Mouse (Mus musculus) erythroblast, adult 5-6 weeks (primary cell): Measurements from ENCODE around the gene Mis18bp1. TPM values are rescaled to one million over a fixed set of nuclear protein-coding genes. Genes with fewer than 3 reads are reported as not detected.
"Not testable (repeated sequence)": the region's sequence is repeated elsewhere in the genome, so short reads cannot be mapped to it uniquely, and the experiment has no call there.

ENCODE experiments used
- ATAC-seq: replicated peaks from 2 replicates; pipeline ENCODE4 v1.8.0; 2016; ENCODE audit warnings: moderate number of reproducible peaks, mild to moderate bottlenecking, moderate TSS enrichment, inconsistent platforms; ENCODE audit not compliant: poor library complexity, low FRiP score, severe bottlenecking
- total RNA-seq, 2 experiments: library from RNA; stranded (forward) in 1 of 2; stranded (reverse) in 1 of 2; fragments of 150-400 nt in 1 of 2; fragments of 200-764, 138-1000 nt in 1 of 2; gene quantifications; 2 replicates each; pipeline versions ENCODE4 v1.2.3 to v1.2.4; 2015 to 2017; ENCODE audit warnings: low replicate concordance in 2 of 2

Gene Mis18bp1
- total RNA-seq (2015; ENCODE audit: low replicate concordance) = 26.3 and 29.7 TPM in 2 replicates
- 25.9 and 36.1 TPM in 2 replicates for total RNA-seq (2017; ENCODE audit: low replicate concordance)

DNA sequence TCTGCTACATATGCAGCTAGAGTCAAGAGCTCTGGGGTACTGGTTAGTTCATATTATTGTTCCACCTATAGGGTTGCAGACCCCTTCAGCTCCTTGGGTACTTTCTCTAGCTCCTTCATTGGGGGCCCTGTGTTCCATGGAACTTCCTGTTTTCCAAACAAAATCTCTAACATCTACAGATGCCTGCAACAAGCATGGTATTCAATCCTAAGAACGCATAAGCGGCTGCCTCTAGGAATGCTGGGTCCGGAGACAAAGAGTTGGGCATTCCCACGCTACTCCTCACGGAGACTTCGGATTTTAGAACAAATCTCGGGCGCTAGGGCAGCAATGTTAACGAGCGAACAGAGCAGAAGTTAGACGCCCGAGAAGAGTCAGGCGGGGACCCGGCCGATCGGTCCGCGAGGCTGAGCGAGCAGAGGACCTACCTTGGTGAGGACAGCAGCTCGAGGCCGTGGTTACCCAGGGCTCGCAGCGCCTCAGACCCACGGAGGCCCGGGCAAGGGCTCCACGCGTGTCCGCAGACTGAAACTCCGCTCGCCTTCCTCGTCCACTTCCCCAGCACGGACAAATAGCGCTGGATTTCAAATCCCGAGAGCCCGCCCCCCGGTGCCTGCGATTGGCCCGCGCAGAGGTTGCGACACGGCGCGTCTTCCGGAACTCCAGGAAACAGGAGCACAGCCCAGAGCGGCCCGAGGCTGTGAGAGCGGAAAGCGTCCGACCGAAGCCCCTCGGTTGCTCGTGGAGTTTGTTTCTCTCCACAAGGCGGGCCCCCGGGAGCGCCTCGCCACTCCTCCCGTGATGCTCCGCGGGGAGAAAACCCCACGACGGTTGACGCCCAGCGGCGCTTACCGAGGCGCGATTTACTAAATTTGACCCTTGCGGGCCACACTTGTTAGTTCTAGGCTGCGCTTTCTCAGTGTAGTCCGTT lies at the start of gene Mis18bp1:
Gene Mis18bp1, minus strand, starts transcription at position 584 of the 931 bp plus-strand sequence.
- ATAC-seq = peak; percentile 95

GRCm38 (mm10) chr12:65216404-65216840 lies 44.0 kb upstream of the Mis18bp1 start:
- no peak for ATAC-seq

GRCm38 (mm10) chr12:65206431-65206830 lies 34.0 kb upstream of the Mis18bp1 start:
- no peak for ATAC-seq

- ATAC-seq = no peak
Measured at GRCm38 (mm10) chr12:65201812-65202211, 29.4 kb upstream of the Mis18bp1 start.

GRCm38 (mm10) chr12:65194003-65194530 lies 21.7 kb upstream of the Mis18bp1 start:
- ATAC-seq = no peak

GRCm38 (mm10) chr12:65189213-65189612 lies 16.8 kb upstream of the Mis18bp1 start:
- no peak for ATAC-seq

DNA sequence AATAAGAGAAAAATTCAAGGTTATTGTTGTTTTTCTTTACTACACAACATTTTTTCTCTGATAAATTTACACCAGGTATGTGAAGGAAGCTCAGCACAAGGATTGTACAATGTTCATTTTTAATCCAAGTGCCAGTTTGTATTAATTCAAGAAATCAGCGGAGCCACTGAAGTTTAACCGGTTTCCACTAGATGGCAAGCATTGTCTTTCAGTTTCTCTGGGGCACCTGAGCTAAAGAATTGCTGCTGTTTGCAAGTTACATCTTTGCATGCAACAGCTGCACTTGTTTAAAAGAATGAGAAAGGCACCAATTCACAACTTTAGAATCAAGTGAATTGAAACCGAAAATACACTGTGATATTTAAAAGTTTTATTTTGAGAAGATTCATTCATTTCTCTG lies 15.0 kb upstream of the Mis18bp1 start:
- ATAC-seq = no peak

DNA sequence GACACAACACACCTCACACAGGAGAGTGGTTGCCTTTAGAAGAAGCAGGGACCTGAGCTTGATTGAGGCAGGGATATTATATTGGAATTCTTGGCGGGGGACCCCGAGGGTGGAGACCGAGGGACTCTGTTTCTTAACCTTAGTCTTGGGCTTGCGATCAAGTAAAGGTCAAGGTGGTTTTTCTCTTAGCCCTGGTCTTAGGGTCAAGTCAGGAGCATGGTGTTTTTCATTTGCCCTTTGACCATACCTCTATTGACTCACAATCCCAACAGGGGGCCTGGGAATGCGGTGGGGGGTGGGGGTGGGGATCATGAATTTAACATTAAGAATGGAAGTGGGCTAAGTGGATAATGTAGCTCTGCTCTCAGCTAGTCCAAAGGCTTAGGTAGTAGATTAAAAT lies 1.3 kb upstream of the Mis18bp1 start:
- no peak for ATAC-seq

DNA sequence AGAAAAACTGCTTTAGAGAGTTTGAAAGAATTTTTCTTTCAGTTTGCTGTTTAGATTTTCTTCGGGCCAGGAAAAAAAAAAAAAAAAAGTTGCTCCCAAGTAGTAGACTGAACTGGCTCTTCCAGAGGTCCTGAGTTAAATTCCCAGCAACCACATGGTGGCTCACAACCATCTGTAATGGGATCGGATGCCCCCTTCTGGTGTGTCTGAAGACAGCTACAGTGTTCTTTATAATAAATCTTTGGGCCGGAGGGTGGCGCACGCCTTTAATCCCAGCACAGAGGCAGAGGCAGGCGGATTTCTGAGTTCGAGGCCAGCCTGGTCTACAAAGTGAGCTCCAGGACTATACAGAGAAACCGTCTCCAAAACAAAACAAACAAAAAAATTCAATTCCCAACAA lies 555 bp upstream of the Mis18bp1 start:
- ATAC-seq = not testable (repeated sequence)

DNA sequence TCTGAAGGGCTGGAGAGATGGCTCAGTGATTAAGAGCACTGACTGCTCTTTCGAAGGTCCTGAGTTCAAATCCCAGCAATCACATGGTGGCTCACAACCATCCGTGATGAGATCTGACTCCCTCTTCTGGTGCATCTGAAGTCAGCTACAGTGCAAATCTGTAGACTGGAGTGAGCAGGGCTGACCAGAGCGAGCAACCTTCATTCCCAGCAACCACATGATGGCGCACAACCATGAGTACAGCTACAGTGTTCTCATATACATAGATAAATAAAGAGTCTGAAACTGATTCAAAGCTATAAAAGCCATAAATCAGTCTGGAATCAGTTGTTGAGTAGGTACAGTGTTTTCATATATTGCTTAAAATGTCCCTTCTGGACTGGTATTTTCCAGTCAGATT lies 36.3 kb downstream of the Mis18bp1 start:
- not testable (repeated sequence) for ATAC-seq

DNA sequence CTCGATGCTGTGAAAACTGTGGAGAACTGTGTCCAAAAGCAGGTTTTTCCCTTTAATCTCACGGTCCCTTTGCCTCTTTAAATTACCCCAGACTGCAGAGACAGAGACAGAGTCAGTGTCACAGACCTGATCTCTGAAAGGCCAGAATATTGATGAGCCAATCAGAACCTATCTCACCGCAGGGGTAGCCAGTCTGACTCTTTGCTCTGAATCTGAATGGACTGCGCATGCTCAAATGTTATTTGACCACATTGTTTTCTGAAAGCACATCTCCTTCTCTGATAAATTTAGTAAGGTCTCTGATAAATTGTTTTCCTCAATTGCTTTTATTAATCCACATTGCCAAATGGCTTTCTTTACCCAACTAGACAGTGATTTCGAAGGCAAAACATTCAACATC lies 53.0 kb downstream of the Mis18bp1 start:
- ATAC-seq = no peak

DNA sequence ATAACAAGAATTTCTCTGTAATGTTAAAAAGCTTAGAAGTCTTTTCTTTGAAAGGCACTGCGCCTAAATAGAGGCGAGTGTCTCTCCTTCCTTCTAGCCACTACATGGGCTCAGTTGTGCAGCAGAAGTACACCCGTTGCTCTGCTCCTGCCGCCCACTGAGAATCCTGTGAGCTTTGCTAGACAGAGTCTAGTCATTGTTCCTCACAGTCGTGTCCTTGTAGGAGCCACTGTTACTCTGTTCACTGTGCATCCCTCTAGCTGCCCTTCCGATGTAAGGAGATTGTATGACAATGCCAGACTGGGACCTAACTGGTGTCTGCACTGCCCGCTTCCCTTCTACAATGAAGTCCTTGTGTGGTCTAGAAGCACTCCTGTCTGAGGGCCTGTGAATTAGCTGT lies 53.4 kb downstream of the Mis18bp1 start:
- no peak for ATAC-seq

DNA sequence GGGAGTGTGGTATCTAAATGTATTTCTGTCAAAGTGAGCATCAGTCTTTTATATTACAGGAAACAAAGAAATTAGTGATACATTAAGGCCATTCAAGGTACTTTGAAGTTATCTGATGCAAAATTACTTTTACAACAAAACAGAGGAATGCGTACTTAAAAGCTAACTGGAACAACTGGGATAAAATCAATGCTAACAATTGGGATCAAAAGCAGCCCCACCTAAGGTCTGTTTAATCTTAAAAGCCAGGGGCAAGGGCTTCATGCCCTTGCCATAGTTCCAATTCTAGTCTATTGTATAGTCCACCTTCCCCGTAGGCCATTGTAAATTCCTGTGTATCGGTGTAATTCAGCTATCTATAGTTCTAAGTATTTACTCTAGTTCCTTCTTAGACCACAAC lies 57.4 kb downstream of the Mis18bp1 start:
- ATAC-seq = not testable (repeated sequence)

- no peak for ATAC-seq
Measured at GRCm38 (mm10) chr12:65113925-65114324, 58.5 kb downstream of the Mis18bp1 start.

DNA sequence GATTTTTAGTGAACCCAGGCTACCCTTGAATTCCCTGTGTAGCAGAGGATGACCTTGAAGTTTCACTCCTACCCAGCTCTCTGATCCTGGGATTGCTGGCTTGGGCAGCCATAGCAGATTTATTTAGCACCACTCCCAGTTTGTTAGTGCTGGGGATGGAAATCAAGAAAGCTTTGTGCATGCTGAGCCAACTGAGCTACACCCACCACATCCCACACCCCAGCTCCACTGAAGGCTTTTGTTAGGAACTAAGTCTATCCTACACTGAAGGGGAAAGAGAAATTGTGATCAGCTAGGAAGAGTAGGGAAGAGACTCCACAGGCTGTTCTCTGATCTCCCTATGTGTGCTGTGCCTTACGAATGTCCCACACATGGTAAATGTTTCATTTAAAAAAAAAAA lies 59.6 kb downstream of the Mis18bp1 start:
- no peak for ATAC-seq

DNA sequence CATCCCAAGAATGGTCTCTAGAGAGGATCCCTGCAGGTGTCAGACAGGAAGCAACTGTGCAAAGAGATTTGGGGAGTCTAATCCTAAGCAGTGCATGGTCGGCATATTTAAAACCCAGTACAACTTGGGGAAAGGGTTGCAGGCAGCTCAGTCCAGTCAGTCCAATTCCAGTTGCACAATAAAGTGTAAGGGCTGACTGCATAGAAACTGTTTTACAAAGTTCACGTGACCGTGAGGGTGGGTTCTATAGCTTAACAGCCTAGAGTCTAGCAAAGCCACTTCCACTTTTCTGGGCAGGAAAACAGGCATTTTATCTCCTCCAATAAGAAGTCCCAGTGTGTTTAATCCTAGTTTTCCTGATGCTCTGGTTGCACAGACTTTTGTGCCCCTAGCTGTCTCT lies 60.9 kb downstream of the Mis18bp1 start:
- no peak for ATAC-seq

DNA sequence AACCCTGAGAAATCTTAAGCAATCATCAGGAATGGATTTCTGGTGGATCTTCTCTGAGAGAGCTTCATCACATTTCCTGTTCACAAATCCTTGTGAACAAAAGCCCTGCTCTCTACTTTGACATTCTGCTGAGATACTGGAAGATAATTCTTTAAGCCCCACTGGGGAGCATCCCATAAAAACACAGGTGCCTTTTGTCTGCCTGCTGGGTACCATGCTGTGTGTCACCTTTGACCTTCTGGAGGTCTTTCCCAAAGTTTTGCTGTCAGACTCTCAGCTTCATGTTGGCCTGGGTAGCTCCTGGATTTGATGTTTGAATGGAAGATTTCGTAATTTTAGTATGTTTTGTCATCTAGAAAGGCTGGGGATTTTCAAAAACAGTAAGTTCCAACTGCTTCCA lies 63.7 kb downstream of the Mis18bp1 start:
- no peak for ATAC-seq
